Mouse (Mus musculus): Measurements from ENCODE around the gene Gsg1l. TPM values are rescaled to one million over a fixed set of nuclear protein-coding genes. Genes with fewer than 3 reads are reported as not detected.

The Gsg1l gene
- polyA plus RNA-seq, 1 experiment from 2014 or later = 3.5 TPM

- ATAC-seq = peak; percentile 81
- peak overlapping the region; percentile 79 for H3K27ac ChIP-seq
- 16% methylated on average over 12 of the region's 12 CpGs for WGBS
These were observed 210.6 kb downstream of the Gsg1l start for GRCm38 (mm10) chr7:125871404-125872201.

GRCm38 (mm10) chr7:125868570-125868969 is 213.6 kb downstream of the Gsg1l start:
- Histone ChIP-seq H3K4me3 (no peak overlapping the region), H3K4me1 (peaks cover 27% of the 10 kb centered on the region), H3K9me3 (replicated peaks) (no peaks in the 10 kb centered on the region), H3K36me3 (ENCODE audit: poor library complexity, severe bottlenecking) (peaks cover 9% of the 10 kb centered on the region; the same call in 1 of the 2 replicates), H3K27me3 (no peaks in the 10 kb centered on the region), H3K27ac (no peak overlapping the region), H3K4me2 (no peak overlapping the region), H3K9ac (no peak overlapping the region)
- 91% methylated on average over 3 of the region's 3 CpGs for WGBS
- ATAC-seq = no peak

More at GRCm38 (mm10) chr7:125871404-125872201, 210.6 kb downstream of the Gsg1l start:
- no peaks in the 10 kb centered on the region for H3K9me3 ChIP-seq (replicated peaks)
- H3K4me3 ChIP-seq = no peak overlapping the region
- H3K9ac ChIP-seq = peak overlapping the region; percentile 34; the same call in 1 of the 2 replicates
- H3K4me2 ChIP-seq = peak overlapping the region; percentile 18; the same call in 1 of the 2 replicates
- H3K4me1 ChIP-seq = peaks cover 27% of the 10 kb centered on the region
- no peaks in the 10 kb centered on the region for H3K27me3 ChIP-seq
- peaks cover 4% of the 10 kb centered on the region; the same call in 1 of the 2 replicates for H3K36me3 ChIP-seq (ENCODE audit: poor library complexity, severe bottlenecking)

DNA sequence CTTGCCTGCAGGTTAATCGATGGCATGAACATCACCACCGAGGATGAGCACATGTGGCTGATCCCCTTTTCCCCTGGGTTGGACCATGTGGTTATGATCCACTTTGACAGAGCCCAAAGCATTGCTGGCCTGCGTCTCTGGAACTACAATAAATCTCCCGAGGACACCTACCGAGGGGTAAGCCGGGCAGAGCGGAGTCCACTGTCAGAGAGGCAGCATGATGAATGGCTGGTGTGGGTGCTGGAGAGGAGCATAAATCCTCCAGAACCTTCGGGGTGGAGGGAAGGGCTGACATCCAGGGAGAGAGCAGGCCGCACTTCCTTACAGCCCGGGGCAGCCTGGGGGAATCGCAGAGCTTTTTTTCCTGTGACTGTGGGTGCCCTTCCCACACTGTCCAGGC is 217.0 kb downstream of the Gsg1l start:
- Histone ChIP-seq H3K4me2 (no peak overlapping the region), H3K36me3 (ENCODE audit: poor library complexity, severe bottlenecking) (peaks cover 14% of the 10 kb centered on the region; the same call in 1 of the 2 replicates), H3K27me3 (no peaks in the 10 kb centered on the region), H3K4me3 (no peak overlapping the region), H3K27ac (no peak overlapping the region), H3K9me3 (replicated peaks) (no peaks in the 10 kb centered on the region), H3K4me1 (peaks cover under 1% of the 10 kb centered on the region; the same call in 1 of the 2 replicates), H3K9ac (no peak overlapping the region)
- 75% methylated on average over 11 of the region's 11 CpGs for WGBS
- ATAC-seq = no peak

DNA sequence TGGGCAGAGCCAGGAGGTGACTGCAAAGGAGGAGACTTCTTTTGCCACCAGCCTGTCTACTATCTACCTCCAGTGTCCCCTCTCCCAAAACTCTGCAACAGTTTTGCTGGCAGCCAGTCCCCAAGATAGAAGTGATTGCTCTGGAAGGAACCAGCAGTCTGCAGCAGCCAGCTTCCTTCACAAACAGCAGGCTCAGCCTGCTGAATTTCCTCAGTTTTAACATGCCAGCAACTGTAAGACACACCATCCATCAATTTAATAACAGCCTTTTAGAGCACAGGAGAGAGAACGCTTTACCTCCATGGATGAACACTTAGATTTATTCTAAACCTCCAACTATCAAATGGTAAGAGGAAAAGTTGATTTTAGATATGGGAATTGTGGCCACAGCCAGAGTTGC is 218.2 kb downstream of the Gsg1l start:
- H3K36me3 ChIP-seq (ENCODE audit: poor library complexity, severe bottlenecking) = peaks cover 14% of the 10 kb centered on the region; the same call in 1 of the 2 replicates
- no peak overlapping the region for H3K9ac ChIP-seq
- no peak overlapping the region for H3K27ac ChIP-seq
- no peaks in the 10 kb centered on the region for H3K27me3 ChIP-seq
- H3K4me1 ChIP-seq = no peaks in the 10 kb centered on the region
- no peak overlapping the region for H3K4me2 ChIP-seq
- no peak overlapping the region for H3K4me3 ChIP-seq
- ATAC-seq = no peak
- no peaks in the 10 kb centered on the region for H3K9me3 ChIP-seq (replicated peaks)
- WGBS = 88% methylated on average over 1 of the region's 1 CpGs

GRCm38 (mm10) chr7:125860421-125860820 is 221.8 kb downstream of the Gsg1l start:
- H3K27ac ChIP-seq = no peak overlapping the region
- H3K4me2 ChIP-seq = no peak overlapping the region
- H3K4me3 ChIP-seq = no peak overlapping the region
- H3K9ac ChIP-seq = no peak overlapping the region
- no peaks in the 10 kb centered on the region for H3K9me3 ChIP-seq (replicated peaks)
- H3K4me1 ChIP-seq = no peaks in the 10 kb centered on the region
- H3K27me3 ChIP-seq = no peaks in the 10 kb centered on the region
- ATAC-seq = no peak
- 90% methylated on average over 9 of the region's 9 CpGs for WGBS
- H3K36me3 ChIP-seq (ENCODE audit: poor library complexity, severe bottlenecking) = peaks cover 5% of the 10 kb centered on the region; the same call in 1 of the 2 replicates

GRCm38 (mm10) chr7:125859564-125859963 is 222.6 kb downstream of the Gsg1l start:
- H3K9me3 ChIP-seq (replicated peaks) = no peaks in the 10 kb centered on the region
- no peaks in the 10 kb centered on the region for H3K4me1 ChIP-seq
- H3K36me3 ChIP-seq (ENCODE audit: poor library complexity, severe bottlenecking) = peaks cover 8% of the 10 kb centered on the region; the same call in 1 of the 2 replicates
- no peak overlapping the region for H3K27ac ChIP-seq
- 76% methylated on average over 3 of the region's 3 CpGs for WGBS
- ATAC-seq = no peak
- no peak overlapping the region for H3K4me3 ChIP-seq
- H3K9ac ChIP-seq = no peak overlapping the region
- no peaks in the 10 kb centered on the region for H3K27me3 ChIP-seq
- no peak overlapping the region for H3K4me2 ChIP-seq

- Histone ChIP-seq H3K4me1 (no peaks in the 10 kb centered on the region), H3K9me3 (replicated peaks) (no peaks in the 10 kb centered on the region), H3K4me2 (no peak overlapping the region), H3K4me3 (no peak overlapping the region), H3K9ac (no peak overlapping the region), H3K27ac (0 out of 2 replicates have a peak overlapping the region, but pooled peaks have one; percentile 6), H3K27me3 (no peaks in the 10 kb centered on the region), H3K36me3 (ENCODE audit: poor library complexity, severe bottlenecking) (peaks cover 39% of the 10 kb centered on the region)
- WGBS = 89% methylated on average over 2 of the region's 2 CpGs
- no peak for ATAC-seq
These were observed 234.7 kb downstream of the Gsg1l start for GRCm38 (mm10) chr7:125847528-125847866.

- H3K9ac ChIP-seq = no peak overlapping the region
- H3K4me1 ChIP-seq = no peaks in the 10 kb centered on the region
- 82% methylated on average over 8 of the region's 8 CpGs for WGBS
- H3K4me3 ChIP-seq = no peak overlapping the region
- H3K27me3 ChIP-seq = no peaks in the 10 kb centered on the region
- H3K4me2 ChIP-seq = no peak overlapping the region
- no peaks in the 10 kb centered on the region for H3K9me3 ChIP-seq (replicated peaks)
- H3K27ac ChIP-seq = 0 out of 2 replicates have a peak overlapping the region, but pooled peaks have one; percentile 6
- H3K36me3 ChIP-seq (ENCODE audit: poor library complexity, severe bottlenecking) = peaks cover 39% of the 10 kb centered on the region
- peak; percentile 81 for ATAC-seq
These were observed 235.2 kb downstream of the Gsg1l start for GRCm38 (mm10) chr7:125846866-125847527.

GRCm38 (mm10) chr7:125845611-125846010 is 236.6 kb downstream of the Gsg1l start:
- Histone ChIP-seq H3K27me3 (no peaks in the 10 kb centered on the region), H3K4me2 (no peak overlapping the region), H3K9me3 (replicated peaks) (no peaks in the 10 kb centered on the region), H3K9ac (no peak overlapping the region), H3K4me1 (no peaks in the 10 kb centered on the region), H3K36me3 (ENCODE audit: poor library complexity, severe bottlenecking) (peaks cover 28% of the 10 kb centered on the region), H3K4me3 (no peak overlapping the region), H3K27ac (no peak overlapping the region)
- WGBS = 38% methylated on average over 1 of the region's 1 CpGs
- ATAC-seq = no peak

- no peaks in the 10 kb centered on the region for H3K9me3 ChIP-seq (replicated peaks)
- H3K4me3 ChIP-seq = no peak overlapping the region
- 24% methylated on average over 5 of the region's 5 CpGs for WGBS
- H3K27ac ChIP-seq = peak overlapping the region; percentile 60
- ATAC-seq = peak; percentile 43
- H3K4me2 ChIP-seq = 0 out of 2 replicates have a peak overlapping the region, but pooled peaks have one; percentile 5
- H3K9ac ChIP-seq = peak overlapping the region; percentile 30; the same call in 1 of the 2 replicates
- H3K36me3 ChIP-seq (ENCODE audit: poor library complexity, severe bottlenecking) = peaks cover 22% of the 10 kb centered on the region; the same call in 1 of the 2 replicates
- peaks cover 21% of the 10 kb centered on the region for H3K4me1 ChIP-seq
- H3K27me3 ChIP-seq = no peaks in the 10 kb centered on the region
These were observed 244.0 kb downstream of the Gsg1l start for GRCm38 (mm10) chr7:125838078-125838742.

- 94% methylated on average over 2 of the region's 2 CpGs for WGBS
- H3K9ac ChIP-seq = no peak overlapping the region
- H3K4me3 ChIP-seq = no peak overlapping the region
- peaks cover 29% of the 10 kb centered on the region for H3K4me1 ChIP-seq
- no peak overlapping the region for H3K27ac ChIP-seq
- ATAC-seq = no peak
- H3K4me2 ChIP-seq = no peak overlapping the region
- H3K27me3 ChIP-seq = no peaks in the 10 kb centered on the region
- H3K9me3 ChIP-seq (replicated peaks) = no peaks in the 10 kb centered on the region
- H3K36me3 ChIP-seq (ENCODE audit: poor library complexity, severe bottlenecking) = peaks cover 18% of the 10 kb centered on the region; the same call in 1 of the 2 replicates
These were observed 248.7 kb downstream of the Gsg1l start for GRCm38 (mm10) chr7:125833471-125833870.

DNA sequence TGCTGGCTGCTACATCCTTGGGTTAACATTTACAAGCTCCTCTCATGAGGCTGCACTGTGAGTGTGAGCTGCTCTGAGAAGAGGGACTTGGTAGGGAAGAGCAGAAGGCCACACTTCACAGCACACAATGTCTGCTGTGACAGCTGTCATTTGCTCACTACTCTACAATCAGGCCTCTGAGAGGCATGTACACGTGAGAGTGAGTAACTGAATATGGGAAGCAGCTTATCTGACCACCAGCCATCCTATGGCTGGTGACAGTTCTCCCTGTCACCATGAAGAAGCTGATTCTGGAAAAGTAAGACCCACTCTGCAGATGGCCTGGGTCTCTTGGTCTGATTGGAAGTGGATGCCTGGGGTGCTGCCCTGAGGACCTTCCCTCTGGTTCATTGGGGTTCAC is 249.4 kb downstream of the Gsg1l start:
- H3K27ac ChIP-seq = no peak overlapping the region
- no peaks in the 10 kb centered on the region for H3K9me3 ChIP-seq (replicated peaks)
- H3K27me3 ChIP-seq = no peaks in the 10 kb centered on the region
- H3K4me3 ChIP-seq = no peak overlapping the region
- H3K9ac ChIP-seq = no peak overlapping the region
- H3K4me1 ChIP-seq = peaks cover 29% of the 10 kb centered on the region
- H3K4me2 ChIP-seq = no peak overlapping the region
- WGBS = 57% methylated on average over 1 of the region's 1 CpGs
- no peak for ATAC-seq
- peaks cover 18% of the 10 kb centered on the region; the same call in 1 of the 2 replicates for H3K36me3 ChIP-seq (ENCODE audit: poor library complexity, severe bottlenecking)

Measured in forebrain, embryonic 13.5 days (tissue).